Mouse (Mus musculus) brain, embryonic 14.5 days (tissue): ENCODE results near the gene Srebf1.

Experiments used
- CTCF ChIP-seq: fragments of 200-500 bp; IDR thresholded peaks from 2 replicates; pipeline ENCODE4 v1.5.1; 2012; ENCODE audit warnings: inconsistent platforms, mild to moderate bottlenecking, moderate library complexity, borderline replicate concordance; ENCODE audit not compliant: insufficient read depth, insufficient read length; ENCODE audit errors: extremely low read depth
- POLR2A ChIP-seq: fragments of 200-500 bp; IDR thresholded peaks from 2 replicates; pipeline ENCODE4 v1.6.1; 2012; ENCODE audit warnings: mild to moderate bottlenecking, inconsistent platforms, borderline replicate concordance; ENCODE audit not compliant: poor library complexity, insufficient read depth, insufficient read length, severe bottlenecking; ENCODE audit errors: extremely low read depth

GRCm38 (mm10) chr11:60190055-60190641, 32.2 kb downstream of the Srebf1 start:
- TF ChIP-seq POLR2A, result no peak
- no peak for TF ChIP-seq CTCF
